Mouse (Mus musculus) intestine, embryonic 15.5 days (tissue): ENCODE data around the gene Rasgef1b. TPM values are rescaled to one million over a fixed set of nuclear protein-coding genes. Genes with fewer than 3 reads are reported as not detected.

Experiments used
- ATAC-seq: fragments of 200-750 bp; cut with Nextera tagmentation; 2 replicates; pipeline ENCODE4 v1.8.0; 2017; ENCODE audit warnings: moderate TSS enrichment, moderate library complexity
- H3K27ac ChIP-seq: fragments of 300-500 bp; sonication (generic); 2 replicates; pipeline ENCODE4 v1.5.1; 2015; ENCODE audit warnings: mild to moderate bottlenecking, inconsistent platforms
- H3K27me3 ChIP-seq: fragments of 300-500 bp; sonication (generic); replicated peaks from 2 replicates; pipeline ENCODE4 v1.6.1; 2015; ENCODE audit warnings: inconsistent platforms
- H3K36me3 ChIP-seq: fragments of 300-500 bp; sonication (generic); 2 replicates; pipeline ENCODE4 v1.6.1; 2015; ENCODE audit warnings: inconsistent platforms
- H3K4me1 ChIP-seq: fragments of 300-500 bp; sonication (generic); replicated peaks from 2 replicates; pipeline ENCODE4 v1.6.1; 2015; ENCODE audit warnings: inconsistent platforms
- H3K4me2 ChIP-seq: fragments of 300-500 bp; sonication (generic); replicated peaks from 2 replicates; pipeline ENCODE4 v1.6.1; 2015; ENCODE audit warnings: mild to moderate bottlenecking, inconsistent platforms
- H3K4me3 ChIP-seq: fragments of 300-500 bp; sonication (generic); replicated peaks from 2 replicates; pipeline ENCODE4 v1.5.1; 2015; ENCODE audit warnings: inconsistent platforms
- H3K9ac ChIP-seq: fragments of 300-500 bp; sonication (generic); 2 replicates; pipeline ENCODE4 v1.6.1; 2015; ENCODE audit warnings: inconsistent platforms
- H3K9me3 ChIP-seq: fragments of 300-500 bp; sonication (generic); 2 replicates; pipeline ENCODE4 v1.6.1; 2016; ENCODE audit warnings: inconsistent platforms
- WGBS: fragments of 180-500 bp; shearing (Covaris S2); methylation state at CpG from one replicate; pipeline ENCODE4 v1.1.7; 2015; 5-methylcytosine and 5-hydroxymethylcytosine counted together
- polyA plus RNA-seq: library from polyadenylated mRNA; unstranded; fragments of >200 nt; fragmentation: Nextera tagmentation; extraction: Ambion mirVana; gene quantifications from 2 replicates; pipeline ENCODE4 v1.2.1, GENCODE M21; 2015

Rasgef1b gene
- polyA plus RNA-seq, 1 experiment from 2014 or later, result 8.9 TPM

DNA sequence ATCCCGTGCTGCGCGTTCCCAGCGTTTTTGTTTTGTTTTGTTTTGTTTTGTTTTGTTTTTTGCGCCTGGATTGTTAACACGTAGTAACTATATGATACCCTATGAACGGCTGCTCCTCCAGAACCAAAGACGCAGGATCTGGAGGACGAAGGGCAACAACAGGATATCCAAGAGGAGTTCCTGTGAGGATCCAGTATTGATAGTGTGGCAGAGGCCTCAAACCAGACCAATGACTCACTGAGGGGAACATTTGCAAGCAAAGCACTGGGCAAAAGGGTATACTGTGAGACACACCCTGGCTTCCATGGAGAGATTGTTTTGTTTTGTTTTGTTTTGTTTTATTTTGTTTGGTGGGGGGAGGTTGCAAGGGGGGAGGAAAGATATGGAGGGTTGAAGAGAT, 348.0 kb downstream of the Rasgef1b start:
- Histone ChIP-seq H3K4me2 (no peak overlapping the region), H3K9ac (no peak overlapping the region), H3K9me3 (no peaks in the 10 kb centered on the region), H3K27me3 (no peaks in the 10 kb centered on the region), H3K4me3 (no peak overlapping the region), H3K36me3 (no peaks in the 10 kb centered on the region), H3K4me1 (peaks cover 4% of the 10 kb centered on the region; the same call in 1 of the 2 replicates), H3K27ac (no peak overlapping the region)
- no peak for ATAC-seq
- 87% methylated on average over 9 of the region's 9 CpGs for WGBS

GRCm38 (mm10) chr5:99380166-99380565, 348.7 kb downstream of the Rasgef1b start:
- Histone ChIP-seq H3K9ac (no peak overlapping the region), H3K9me3 (no peaks in the 10 kb centered on the region), H3K27me3 (no peaks in the 10 kb centered on the region), H3K36me3 (no peaks in the 10 kb centered on the region), H3K4me2 (no peak overlapping the region; the same call in 1 of the 2 replicates), H3K4me1 (peaks cover 4% of the 10 kb centered on the region; the same call in 1 of the 2 replicates), H3K27ac (no peak overlapping the region), H3K4me3 (no peak overlapping the region)
- 14% methylated on average over 12 of the region's 12 CpGs for WGBS
- peak; percentile 79 for ATAC-seq

DNA sequence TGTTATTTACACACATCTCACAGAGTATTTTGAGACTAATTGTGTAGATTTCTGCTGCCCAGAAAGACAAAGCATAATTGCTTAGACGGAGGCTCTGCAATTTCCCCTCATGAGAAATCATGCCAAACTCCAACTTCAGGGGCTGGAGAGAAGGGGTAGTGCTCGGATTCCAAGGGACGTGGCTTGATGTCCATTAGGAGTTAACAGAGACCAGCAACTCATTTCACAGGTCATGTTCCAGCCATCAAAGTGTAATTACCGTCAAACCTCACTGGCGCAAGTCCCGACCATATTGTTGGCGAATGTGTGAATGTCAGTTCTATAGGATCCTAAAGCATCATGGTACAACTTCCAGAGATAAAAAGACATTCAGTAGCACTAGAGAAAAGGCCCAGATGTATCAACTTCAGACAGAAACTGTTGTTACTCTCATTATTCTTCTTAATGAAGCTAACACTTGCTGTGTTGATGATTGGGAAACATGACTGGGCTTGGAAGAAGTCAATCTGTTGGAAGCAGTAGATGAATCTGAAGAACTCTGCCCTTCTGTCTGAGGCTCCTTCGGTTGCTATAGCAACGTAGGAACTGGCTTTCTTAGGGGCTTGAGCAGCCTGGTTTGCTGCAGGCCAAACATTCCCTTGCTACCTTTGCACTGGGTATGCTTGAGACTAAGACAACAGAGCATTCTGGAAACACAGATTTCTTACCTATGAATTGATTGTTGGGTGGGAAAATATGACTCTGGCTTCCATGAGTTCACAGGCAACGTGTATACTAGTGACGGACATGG, 350.2 kb downstream of the Rasgef1b start:
- Histone ChIP-seq H3K36me3 (no peaks in the 10 kb centered on the region), H3K4me2 (no peak overlapping the region), H3K27ac (no peak overlapping the region), H3K27me3 (no peaks in the 10 kb centered on the region), H3K9me3 (no peaks in the 10 kb centered on the region), H3K4me1 (peaks cover 4% of the 10 kb centered on the region; the same call in 1 of the 2 replicates), H3K9ac (no peak overlapping the region), H3K4me3 (no peak overlapping the region)
- 79% methylated on average over 11 of the region's 11 CpGs for WGBS
- no peak for ATAC-seq

GRCm38 (mm10) chr5:99375725-99376124, 353.1 kb downstream of the Rasgef1b start:
- no peak for ATAC-seq
- 40% methylated on average over 7 of the region's 7 CpGs for WGBS
- Histone ChIP-seq H3K9me3 (no peaks in the 10 kb centered on the region), H3K27ac (no peak overlapping the region), H3K4me1 (peaks cover 4% of the 10 kb centered on the region; the same call in 1 of the 2 replicates), H3K27me3 (no peaks in the 10 kb centered on the region), H3K4me3 (no peak overlapping the region), H3K9ac (no peak overlapping the region), H3K4me2 (no peak overlapping the region), H3K36me3 (no peaks in the 10 kb centered on the region)

DNA sequence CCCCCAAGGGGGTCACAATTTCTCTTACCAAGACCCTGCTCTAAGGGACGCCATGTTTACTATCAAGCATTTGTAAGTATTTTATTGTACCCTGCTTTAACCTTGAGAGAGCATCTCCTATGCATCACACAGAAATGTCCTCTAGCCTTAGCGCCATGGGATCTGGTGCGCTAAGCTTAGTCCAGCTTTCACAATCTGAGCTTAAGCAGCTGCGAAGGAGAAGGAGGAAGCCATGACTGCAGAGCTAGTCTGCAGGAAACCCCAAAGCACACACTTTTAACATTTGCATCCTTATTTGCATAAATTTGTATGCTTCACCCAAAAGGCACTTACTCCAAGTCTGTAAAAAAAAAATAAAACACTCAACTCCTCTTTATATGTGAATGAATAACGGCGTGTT, 354.4 kb downstream of the Rasgef1b start:
- WGBS, result 92% methylated on average over 6 of the region's 6 CpGs
- no peaks in the 10 kb centered on the region for H3K36me3 ChIP-seq
- no peak for ATAC-seq

DNA sequence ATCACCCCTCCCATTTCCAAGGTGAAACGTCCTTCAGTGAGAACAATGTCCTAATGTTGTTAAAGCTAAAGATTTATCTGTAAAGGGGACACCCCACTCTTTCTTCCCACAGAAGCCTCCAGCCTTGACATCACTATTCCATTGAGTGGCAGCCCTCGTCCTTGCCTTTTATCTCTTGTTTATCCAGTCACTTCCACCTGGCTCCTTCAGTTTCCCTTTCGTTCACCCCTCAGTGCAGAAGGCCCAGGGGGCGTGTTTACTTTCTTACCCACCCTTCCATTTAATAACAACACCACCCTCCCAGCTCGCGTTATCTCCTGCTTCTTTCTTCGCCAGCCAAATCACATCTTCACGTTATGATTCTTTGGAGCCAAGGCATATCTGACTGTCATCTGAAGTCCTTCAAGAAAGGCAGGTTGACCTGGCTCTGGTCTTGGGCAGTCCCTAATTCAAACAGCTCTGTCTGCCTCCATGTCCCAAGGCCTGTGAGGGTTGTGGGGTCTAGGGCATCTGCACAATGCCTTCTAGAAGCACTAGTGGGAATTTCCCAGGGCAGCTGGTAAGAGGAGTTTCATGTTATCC, 355.2 kb downstream of the Rasgef1b start:
- Histone ChIP-seq H3K9ac (no peak overlapping the region), H3K27ac (no peak overlapping the region), H3K4me2 (no peak overlapping the region), H3K27me3 (no peaks in the 10 kb centered on the region), H3K4me1 (no peaks in the 10 kb centered on the region), H3K36me3 (no peaks in the 10 kb centered on the region), H3K9me3 (no peaks in the 10 kb centered on the region), H3K4me3 (no peak overlapping the region)
- 53% methylated on average over 8 of the region's 8 CpGs for WGBS
- ATAC-seq, result no peak

More for the DNA sequence above, 354.4 kb downstream of the Rasgef1b start:
- Histone ChIP-seq H3K4me3 (no peak overlapping the region), H3K4me1 (no peaks in the 10 kb centered on the region), H3K27me3 (no peaks in the 10 kb centered on the region), H3K9me3 (no peaks in the 10 kb centered on the region), H3K4me2 (no peak overlapping the region), H3K27ac (no peak overlapping the region), H3K9ac (no peak overlapping the region)

DNA sequence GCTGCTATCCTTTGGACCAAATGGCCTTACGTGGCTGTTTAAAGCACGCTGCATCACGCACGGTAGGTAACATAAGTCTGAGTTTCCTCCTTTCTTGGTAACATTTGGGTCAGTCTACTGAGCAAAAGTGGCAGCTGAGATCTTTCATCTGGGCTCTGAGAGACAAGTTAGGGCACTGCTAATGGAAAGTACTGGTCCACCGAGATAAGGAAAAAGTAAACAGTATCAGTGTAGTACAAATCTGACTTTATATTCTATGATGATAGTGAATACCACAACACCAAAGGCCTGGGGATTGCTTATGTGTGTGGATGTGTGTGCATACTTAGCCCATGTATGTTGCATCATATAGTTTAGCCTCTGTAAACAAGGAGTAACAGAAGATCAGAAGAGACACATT, 358.2 kb downstream of the Rasgef1b start:
- Histone ChIP-seq H3K4me3 (no peak overlapping the region), H3K4me1 (no peaks in the 10 kb centered on the region), H3K27me3 (no peaks in the 10 kb centered on the region), H3K27ac (no peak overlapping the region), H3K9me3 (no peaks in the 10 kb centered on the region), H3K36me3 (no peaks in the 10 kb centered on the region), H3K9ac (no peak overlapping the region), H3K4me2 (no peak overlapping the region)
- 53% methylated on average over 5 of the region's 5 CpGs for WGBS
- ATAC-seq, result no peak

- H3K27me3 ChIP-seq, result no peaks in the 10 kb centered on the region
- ATAC-seq, result no peak
- H3K9ac ChIP-seq, result no peak overlapping the region
- no peaks in the 10 kb centered on the region for H3K36me3 ChIP-seq
- H3K4me3 ChIP-seq, result no peak overlapping the region
- H3K9me3 ChIP-seq, result no peaks in the 10 kb centered on the region
- H3K4me2 ChIP-seq, result no peak overlapping the region
- 83% methylated on average over 6 of the region's 6 CpGs for WGBS
- H3K27ac ChIP-seq, result no peak overlapping the region
- H3K4me1 ChIP-seq, result no peaks in the 10 kb centered on the region
Measured at GRCm38 (mm10) chr5:99369256-99369655, 359.6 kb downstream of the Rasgef1b start.

DNA sequence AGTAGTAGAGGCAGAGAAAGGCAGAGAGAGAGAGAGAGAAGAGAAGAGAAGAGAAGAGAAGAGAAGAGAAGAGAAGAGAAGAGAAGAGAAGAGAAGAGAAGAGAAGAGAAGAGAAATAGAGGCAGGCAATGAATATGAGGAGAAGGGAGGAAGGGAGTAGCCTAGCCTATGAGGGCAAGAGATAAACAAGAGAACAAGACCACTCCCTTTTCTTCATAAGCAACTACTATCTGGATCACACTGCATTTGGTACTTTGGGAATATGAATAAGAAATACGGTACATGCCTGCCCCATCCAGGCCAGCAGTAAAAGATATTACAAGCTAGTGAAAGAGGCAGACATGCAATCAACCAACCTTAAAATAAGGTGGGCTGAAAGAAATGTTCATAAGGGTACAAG, 360.2 kb downstream of the Rasgef1b start:
- Histone ChIP-seq H3K27ac (no peak overlapping the region), H3K36me3 (no peaks in the 10 kb centered on the region), H3K27me3 (no peaks in the 10 kb centered on the region), H3K4me3 (no peak overlapping the region), H3K9ac (no peak overlapping the region), H3K9me3 (no peaks in the 10 kb centered on the region), H3K4me1 (no peaks in the 10 kb centered on the region), H3K4me2 (no peak overlapping the region)
- 86% methylated on average over 1 of the region's 1 CpGs for WGBS
- ATAC-seq, result no peak

GRCm38 (mm10) chr5:99360531-99360930, 368.3 kb downstream of the Rasgef1b start:
- Histone ChIP-seq H3K4me2 (no peak overlapping the region), H3K9ac (no peak overlapping the region), H3K36me3 (no peaks in the 10 kb centered on the region), H3K27me3 (no peaks in the 10 kb centered on the region), H3K4me3 (no peak overlapping the region), H3K27ac (no peak overlapping the region), H3K4me1 (no peaks in the 10 kb centered on the region), H3K9me3 (no peaks in the 10 kb centered on the region)
- ATAC-seq, result no peak
- 72% methylated on average over 3 of the region's 3 CpGs for WGBS

- ATAC-seq, result no peak
- no peaks in the 10 kb centered on the region for H3K36me3 ChIP-seq
- H3K27ac ChIP-seq, result no peak overlapping the region
- H3K9ac ChIP-seq, result no peak overlapping the region
- no peaks in the 10 kb centered on the region for H3K9me3 ChIP-seq
- 81% methylated on average over 5 of the region's 5 CpGs for WGBS
- H3K4me2 ChIP-seq, result no peak overlapping the region
- H3K4me1 ChIP-seq, result no peaks in the 10 kb centered on the region
- no peaks in the 10 kb centered on the region for H3K27me3 ChIP-seq
- H3K4me3 ChIP-seq, result no peak overlapping the region
Measured at GRCm38 (mm10) chr5:99359251-99359650, 369.6 kb downstream of the Rasgef1b start.

- ATAC-seq, result peak; percentile 55
- Histone ChIP-seq H3K9me3 (no peaks in the 10 kb centered on the region), H3K4me3 (no peak overlapping the region), H3K4me2 (0 out of 2 replicates have a peak overlapping the region, but pooled peaks have one; percentile 14), H3K36me3 (no peaks in the 10 kb centered on the region), H3K27me3 (no peaks in the 10 kb centered on the region), H3K4me1 (no peaks in the 10 kb centered on the region), H3K27ac (no peak overlapping the region), H3K9ac (no peak overlapping the region)
- 30% methylated on average over 5 of the region's 5 CpGs for WGBS
Measured at GRCm38 (mm10) chr5:99354640-99355132, 374.2 kb downstream of the Rasgef1b start.
